ENCODE assay signal across 20 mouse cellular contexts in genomic region chr5:114935838-114936237, GRCm38 (mm10). TPM values are rescaled to one million over a fixed set of nuclear protein-coding genes. Genes with fewer than 3 reads are reported as not detected.
DNase-seq lines count a peak whose midpoint lies in the region; ATAC-seq lines count a peak whose summit lies in the region.
"Had no signal": no experiment of that assay in that cellular context is flagged by ENCODE, and none has a peak within 500 bp of the region (broad histone marks: within the 10 kb centered on the region; RNA-seq: fewer than 3 reads in every experiment).

No protein-coding gene starts in this region.

- H3K27me3 ChIP-seq in midbrain, embryonic 11.5 days (ENCODE audit: control insufficient read depth, insufficient read depth, low read length) = no peaks in the 10 kb centered on the region
- H3K27me3 ChIP-seq in midbrain, embryonic 16.5 days (ENCODE audit: control insufficient read depth, insufficient read depth, low read depth, low read length) = no peaks in the 10 kb centered on the region
- no peaks in the 10 kb centered on the region for H3K27me3 ChIP-seq in neural tube, embryonic 13.5 days
- H3K27me3 ChIP-seq: embryonic facial prominence, embryonic 12.5 days; midbrain, embryonic 15.5 days had no signal

- no peak for ATAC-seq in midbrain, embryonic 11.5 days (ENCODE audit: low FRiP score)
- ATAC-seq in midbrain, embryonic 16.5 days = no peak
- ATAC-seq in neural tube, embryonic 13.5 days (ENCODE audit: low read depth) = 0 out of 2 replicates have a peak, but pooled peaks have one; percentile 27
- ATAC-seq: midbrain, embryonic 15.5 days had no signal

- 29% methylated on average over 3 of the region's 3 CpGs for WGBS in midbrain, embryonic 11.5 days
- 19% methylated on average over 3 of the region's 3 CpGs for WGBS in midbrain, embryonic 16.5 days
- 7% methylated on average over 3 of the region's 3 CpGs for WGBS in neural tube, embryonic 13.5 days

- no peaks in the 10 kb centered on the region for H3K4me1 ChIP-seq in midbrain, embryonic 11.5 days (ENCODE audit: control insufficient read depth, insufficient read depth, low read length)
- H3K4me1 ChIP-seq in midbrain, embryonic 16.5 days (ENCODE audit: control insufficient read depth, insufficient read depth, low read length) = no peaks in the 10 kb centered on the region
- peaks cover 7% of the 10 kb centered on the region for H3K4me1 ChIP-seq in neural tube, embryonic 13.5 days (replicated peaks)
- H3K4me1 ChIP-seq: embryonic facial prominence, embryonic 12.5 days; midbrain, embryonic 15.5 days had no signal

- no peak overlapping the region for H3K4me3 ChIP-seq in midbrain, embryonic 11.5 days (ENCODE audit: low read depth, low read length)
- H3K4me3 ChIP-seq in midbrain, embryonic 16.5 days (ENCODE audit: low read depth, low read length) = no peak overlapping the region
- H3K4me3 ChIP-seq in neural tube, embryonic 13.5 days = no peak overlapping the region
- H3K4me3 ChIP-seq: embryonic facial prominence, embryonic 12.5 days; midbrain, embryonic 15.5 days had no signal

- H3K27ac ChIP-seq in midbrain, embryonic 11.5 days (ENCODE audit: low read depth, low read length) = no peak overlapping the region
- H3K27ac ChIP-seq in midbrain, embryonic 16.5 days (ENCODE audit: low read length) = no peak overlapping the region
- no peak overlapping the region; the same call in 1 of the 2 replicates for H3K27ac ChIP-seq in neural tube, embryonic 13.5 days (replicated peaks)
- H3K27ac ChIP-seq: embryonic facial prominence, embryonic 12.5 days; midbrain, embryonic 15.5 days had no signal

- no peaks in the 10 kb centered on the region for H3K36me3 ChIP-seq in midbrain, embryonic 11.5 days (ENCODE audit: control insufficient read depth, insufficient read depth, low read length)
- no peaks in the 10 kb centered on the region for H3K36me3 ChIP-seq in midbrain, embryonic 16.5 days (ENCODE audit: control insufficient read depth, insufficient read depth, low read length)
- no peaks in the 10 kb centered on the region for H3K36me3 ChIP-seq in neural tube, embryonic 13.5 days
- H3K36me3 ChIP-seq: embryonic facial prominence, embryonic 12.5 days; midbrain, embryonic 15.5 days had no signal

- peak; percentile 63 for DNase-seq in embryo, embryonic 10 days (ENCODE audit: low spot score)
- DNase-seq in embryo, embryonic 9.5 days (ENCODE audit: extremely low spot score) = no peak
- peak; percentile 79 for DNase-seq in midbrain, embryonic 11.5 days (ENCODE audit: low spot score, missing footprints)
- DNase-seq in embryo, embryonic 11 days = peak; percentile 39
- no peak for DNase-seq in kidney, adult 18-20 months
- DNase-seq in layer of hippocampus, adult 11-12 months (ENCODE audit: low spot score) = no peak
- DNase-seq: cerebellum, postnatal 14 days; gastrocnemius, postnatal 25 days; kidney, adult 8-10 months; kidney, postnatal 36 days; lung, embryonic 14.5 days; lung, postnatal 4 days; right cerebral cortex, postnatal 25 days; thymus, postnatal 14 days had no signal

- no peak overlapping the region for H3K4me2 ChIP-seq in midbrain, embryonic 11.5 days
- H3K4me2 ChIP-seq in midbrain, embryonic 16.5 days (ENCODE audit: low read length) = no peak overlapping the region
- no peak overlapping the region for H3K4me2 ChIP-seq in neural tube, embryonic 13.5 days
- H3K4me2 ChIP-seq: embryonic facial prominence, embryonic 12.5 days; liver, embryonic 11.5 days; lung, embryonic 14.5 days; midbrain, embryonic 15.5 days had no signal

- H3K9me3 ChIP-seq in midbrain, embryonic 11.5 days (ENCODE audit: control insufficient read depth, low read length) = no peaks in the 10 kb centered on the region; the same call in 1 of the 2 replicates
- H3K9me3 ChIP-seq in midbrain, embryonic 16.5 days (replicated peaks; ENCODE audit: control insufficient read depth, low read length, poor library complexity, severe bottlenecking) = no peaks in the 10 kb centered on the region
- peaks cover 3% of the 10 kb centered on the region; the same call in 1 of the 2 replicates for H3K9me3 ChIP-seq in neural tube, embryonic 13.5 days
- H3K9me3 ChIP-seq: embryonic facial prominence, embryonic 12.5 days; midbrain, embryonic 15.5 days had no signal

- H3K9ac ChIP-seq in midbrain, embryonic 11.5 days (ENCODE audit: low read length) = no peak overlapping the region
- no peak overlapping the region for H3K9ac ChIP-seq in midbrain, embryonic 16.5 days (ENCODE audit: low read depth, low read length)
- H3K9ac ChIP-seq in neural tube, embryonic 13.5 days = no peak overlapping the region
- H3K9ac ChIP-seq: embryonic facial prominence, embryonic 12.5 days; lung, embryonic 14.5 days; midbrain, embryonic 15.5 days had no signal

RNA-seq across cellular contexts. Expression of gene 2210016L21Rik, which starts 6.1 kb away (rescaled TPM):
- 43.5 and 46.3 TPM in 2 replicates for polyA plus RNA-seq in midbrain, embryonic 11.5 days (2014; fragmentation: Nextera tagmentation; extraction: Ambion mirVana)
- 117 and 132 TPM in 2 replicates for polyA plus RNA-seq in midbrain, embryonic 16.5 days (2015; fragmentation: Nextera tagmentation; extraction: Ambion mirVana)
- polyA plus RNA-seq in neural tube, embryonic 13.5 days (2015; fragmentation: Nextera tagmentation; extraction: Ambion mirVana) = 94.9 and 111 TPM in 2 replicates

RNA-seq across cellular contexts. Expression of gene Oasl1, which starts 12.8 kb away (rescaled TPM):
- not detected in 2 replicates for polyA plus RNA-seq in midbrain, embryonic 11.5 days (2014; fragmentation: Nextera tagmentation; extraction: Ambion mirVana)
- 0.40 TPM in 1 of 2 replicates, not detected in the other for polyA plus RNA-seq in midbrain, embryonic 16.5 days (2015; fragmentation: Nextera tagmentation; extraction: Ambion mirVana)
- polyA plus RNA-seq in neural tube, embryonic 13.5 days (2015; fragmentation: Nextera tagmentation; extraction: Ambion mirVana) = 0.50 and 0.66 TPM in 2 replicates

RNA-seq across cellular contexts. Expression of gene Hnf1a, which starts 35.1 kb away (rescaled TPM):
- polyA plus RNA-seq in midbrain, embryonic 11.5 days (2014; fragmentation: Nextera tagmentation; extraction: Ambion mirVana) = not detected in 2 replicates
- 0.05 TPM in 1 of 2 replicates, not detected in the other for polyA plus RNA-seq in midbrain, embryonic 16.5 days (2015; fragmentation: Nextera tagmentation; extraction: Ambion mirVana)
- polyA plus RNA-seq in neural tube, embryonic 13.5 days (2015; fragmentation: Nextera tagmentation; extraction: Ambion mirVana) = 0.10 TPM in 1 of 2 replicates, not detected in the other
- polyA plus RNA-seq: heart, postnatal 0 days; lung, embryonic 14.5 days had no signal

RNA-seq across cellular contexts. Expression of gene Oasl2, which starts 39.1 kb away (rescaled TPM):
- 1.3 and 1.8 TPM in 2 replicates for polyA plus RNA-seq in midbrain, embryonic 11.5 days (2014; fragmentation: Nextera tagmentation; extraction: Ambion mirVana)
- polyA plus RNA-seq in midbrain, embryonic 16.5 days (2015; fragmentation: Nextera tagmentation; extraction: Ambion mirVana) = 2.8 and 3.1 TPM in 2 replicates
- 3.3 and 5.1 TPM in 2 replicates for polyA plus RNA-seq in neural tube, embryonic 13.5 days (2015; fragmentation: Nextera tagmentation; extraction: Ambion mirVana)

Comparison
In these comparisons a context has a peak if more than half of its experiments do, and no peak if none do; other contexts are left out.
1. DNase-seq: peak in embryo, embryonic 10 days (single experiment), midbrain, embryonic 11.5 days (single experiment) and embryo, embryonic 11 days (single experiment); none in embryo, embryonic 9.5 days (single experiment), kidney, adult 18-20 months (single experiment) and layer of hippocampus, adult 11-12 months (single experiment).